Mouse (Mus musculus): ENCODE measurements around the gene Ccdc9. TPM values are rescaled to one million over a fixed set of nuclear protein-coding genes. Genes with fewer than 3 reads are reported as not detected.
"Not testable (repeated sequence)": the region's sequence is repeated elsewhere in the genome, so short reads cannot be mapped to it uniquely, and the experiment has no call there.

Gene Ccdc9
- polyA plus RNA-seq, 1 experiment from 2014 or later: 11.3 TPM

DNA sequence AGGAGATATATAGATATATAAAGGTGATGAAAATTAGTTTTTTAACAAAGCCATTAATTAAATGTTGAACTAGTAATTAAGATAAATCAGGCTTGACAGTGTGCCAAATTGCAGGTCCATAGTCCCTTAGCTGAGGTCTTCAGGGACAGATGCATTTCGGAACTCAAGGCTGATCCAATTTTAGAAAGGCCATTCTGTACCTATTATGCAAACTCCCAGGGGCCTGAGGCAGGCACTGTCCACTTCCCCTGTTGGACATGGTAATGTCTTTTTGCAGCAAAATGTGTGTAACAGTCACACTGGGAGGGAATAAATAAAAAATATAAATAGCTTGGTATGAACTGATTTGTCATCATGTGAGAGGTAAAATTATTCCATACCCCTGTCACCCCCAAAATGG, 15.5 kb downstream of the Ccdc9 start:
- Histone ChIP-seq H3K4me1 (ENCODE audit: control insufficient read depth, insufficient read depth, low read length) (peaks cover 22% of the 10 kb centered on the region), H3K4me3 (ENCODE audit: low read depth, low read length) (no peak overlapping the region), H3K4me2 (no peak overlapping the region), H3K27me3 (ENCODE audit: control insufficient read depth, insufficient read depth, low read length) (no peaks in the 10 kb centered on the region), H3K27ac (ENCODE audit: low read depth, low read length) (no peak overlapping the region), H3K36me3 (ENCODE audit: control insufficient read depth, insufficient read depth, low read length) (peaks cover 12% of the 10 kb centered on the region), H3K9me3 (replicated peaks; ENCODE audit: control insufficient read depth, low read length) (no peaks in the 10 kb centered on the region), H3K9ac (ENCODE audit: low read depth, low read length) (no peak overlapping the region)
- ATAC-seq (replicated peaks; ENCODE audit: insufficient number of reproducible peaks, low FRiP score, low TSS enrichment): no peak
- 78% methylated on average over 1 of the region's 1 CpGs for WGBS (ENCODE audit: insufficient replicate concordance)

- not testable (repeated sequence) for H3K4me1 ChIP-seq (ENCODE audit: control insufficient read depth, insufficient read depth, low read length); H3K27ac ChIP-seq (ENCODE audit: low read depth, low read length); H3K9me3 ChIP-seq (replicated peaks; ENCODE audit: control insufficient read depth, low read length); H3K4me2 ChIP-seq; H3K36me3 ChIP-seq (ENCODE audit: control insufficient read depth, insufficient read depth, low read length); ATAC-seq (replicated peaks; ENCODE audit: insufficient number of reproducible peaks, low FRiP score, low TSS enrichment); H3K27me3 ChIP-seq (ENCODE audit: control insufficient read depth, insufficient read depth, low read length); H3K4me3 ChIP-seq (ENCODE audit: low read depth, low read length); H3K9ac ChIP-seq (ENCODE audit: low read depth, low read length)
- 85% methylated on average over 7 of the region's 7 CpGs for WGBS (ENCODE audit: insufficient replicate concordance)
These were observed 20.0 kb downstream of the Ccdc9 start for GRCm38 (mm10) chr7:16266593-16266992.

GRCm38 (mm10) chr7:16265856-16266255, 20.7 kb downstream of the Ccdc9 start:
- WGBS (ENCODE audit: insufficient replicate concordance): 86% methylated on average over 11 of the region's 11 CpGs
- Histone ChIP-seq H3K27me3 (ENCODE audit: control insufficient read depth, insufficient read depth, low read length) (no peaks in the 10 kb centered on the region), H3K36me3 (ENCODE audit: control insufficient read depth, insufficient read depth, low read length) (no peaks in the 10 kb centered on the region), H3K9me3 (replicated peaks; ENCODE audit: control insufficient read depth, low read length) (0 out of 2 replicates have a peak, but pooled peaks cover 5% of the 10 kb centered on the region), H3K4me3 (ENCODE audit: low read depth, low read length) (no peak overlapping the region), H3K4me1 (ENCODE audit: control insufficient read depth, insufficient read depth, low read length) (no peaks in the 10 kb centered on the region), H3K9ac (ENCODE audit: low read depth, low read length) (no peak overlapping the region), H3K27ac (ENCODE audit: low read depth, low read length) (no peak overlapping the region), H3K4me2 (no peak overlapping the region)
- no peak for ATAC-seq (replicated peaks; ENCODE audit: insufficient number of reproducible peaks, low FRiP score, low TSS enrichment)

- no peak for ATAC-seq (replicated peaks; ENCODE audit: insufficient number of reproducible peaks, low FRiP score, low TSS enrichment)
- no peaks in the 10 kb centered on the region for H3K27me3 ChIP-seq (ENCODE audit: control insufficient read depth, insufficient read depth, low read length)
- H3K4me2 ChIP-seq: no peak overlapping the region
- 0 out of 2 replicates have a peak, but pooled peaks cover 5% of the 10 kb centered on the region for H3K9me3 ChIP-seq (replicated peaks; ENCODE audit: control insufficient read depth, low read length)
- no peak overlapping the region for H3K4me3 ChIP-seq (ENCODE audit: low read depth, low read length)
- 71% methylated on average over 5 of the region's 5 CpGs for WGBS (ENCODE audit: insufficient replicate concordance)
- H3K27ac ChIP-seq (ENCODE audit: low read depth, low read length): no peak overlapping the region
- H3K9ac ChIP-seq (ENCODE audit: low read depth, low read length): no peak overlapping the region
- no peaks in the 10 kb centered on the region for H3K4me1 ChIP-seq (ENCODE audit: control insufficient read depth, insufficient read depth, low read length)
- no peaks in the 10 kb centered on the region for H3K36me3 ChIP-seq (ENCODE audit: control insufficient read depth, insufficient read depth, low read length)
These were observed 22.8 kb downstream of the Ccdc9 start for GRCm38 (mm10) chr7:16263843-16264242.

- H3K9me3 ChIP-seq (replicated peaks; ENCODE audit: control insufficient read depth, low read length): 0 out of 2 replicates have a peak, but pooled peaks cover 5% of the 10 kb centered on the region
- H3K27me3 ChIP-seq (ENCODE audit: control insufficient read depth, insufficient read depth, low read length): no peaks in the 10 kb centered on the region
- H3K4me2 ChIP-seq: no peak overlapping the region
- no peaks in the 10 kb centered on the region for H3K4me1 ChIP-seq (ENCODE audit: control insufficient read depth, insufficient read depth, low read length)
- no peak for ATAC-seq (replicated peaks; ENCODE audit: insufficient number of reproducible peaks, low FRiP score, low TSS enrichment)
- WGBS (ENCODE audit: insufficient replicate concordance): 28% methylated on average over 8 of the region's 8 CpGs
- H3K4me3 ChIP-seq (ENCODE audit: low read depth, low read length): no peak overlapping the region
- no peak overlapping the region for H3K27ac ChIP-seq (ENCODE audit: low read depth, low read length)
- H3K9ac ChIP-seq (ENCODE audit: low read depth, low read length): no peak overlapping the region
- no peaks in the 10 kb centered on the region for H3K36me3 ChIP-seq (ENCODE audit: control insufficient read depth, insufficient read depth, low read length)
These were observed 23.4 kb downstream of the Ccdc9 start for GRCm38 (mm10) chr7:16263015-16263787.

- 0 out of 2 replicates have a peak, but pooled peaks cover 5% of the 10 kb centered on the region for H3K9me3 ChIP-seq (replicated peaks; ENCODE audit: control insufficient read depth, low read length)
- no peak overlapping the region for H3K4me2 ChIP-seq
- WGBS (ENCODE audit: insufficient replicate concordance): 59% methylated on average over 1 of the region's 1 CpGs
- H3K9ac ChIP-seq (ENCODE audit: low read depth, low read length): no peak overlapping the region
- H3K4me3 ChIP-seq (ENCODE audit: low read depth, low read length): no peak overlapping the region
- H3K27me3 ChIP-seq (ENCODE audit: control insufficient read depth, insufficient read depth, low read length): no peaks in the 10 kb centered on the region
- no peaks in the 10 kb centered on the region for H3K4me1 ChIP-seq (ENCODE audit: control insufficient read depth, insufficient read depth, low read length)
- ATAC-seq (replicated peaks; ENCODE audit: insufficient number of reproducible peaks, low FRiP score, low TSS enrichment): no peak
- H3K27ac ChIP-seq (ENCODE audit: low read depth, low read length): no peak overlapping the region
- H3K36me3 ChIP-seq (ENCODE audit: control insufficient read depth, insufficient read depth, low read length): no peaks in the 10 kb centered on the region
These were observed 25.5 kb downstream of the Ccdc9 start for GRCm38 (mm10) chr7:16261097-16261496.

GRCm38 (mm10) chr7:16259110-16259590, 27.4 kb downstream of the Ccdc9 start, which contains the start of gene C5ar1:
Gene C5ar1, minus strand, starts transcription at chr7:16259540.
- ATAC-seq (replicated peaks; ENCODE audit: insufficient number of reproducible peaks, low FRiP score, low TSS enrichment): no peak

DNA sequence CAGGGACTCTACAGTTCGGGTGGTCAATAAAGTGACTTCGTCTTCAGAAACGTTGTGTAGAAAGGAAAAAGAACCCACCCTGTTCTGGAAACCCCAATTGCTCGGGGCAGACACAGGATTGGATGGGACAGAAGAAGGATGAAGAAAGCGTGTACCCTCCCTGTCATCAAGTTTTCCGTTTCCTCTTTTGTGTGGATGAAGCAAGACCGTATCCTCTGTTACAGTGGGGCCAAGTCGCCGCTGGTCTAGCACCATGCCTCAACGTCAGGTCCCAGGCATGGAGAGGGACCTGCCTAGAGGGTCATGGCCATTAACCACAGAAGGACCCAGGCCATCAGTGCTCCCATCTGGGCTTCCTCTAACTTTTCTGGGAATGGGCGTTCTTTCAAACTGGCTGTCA, 28.8 kb downstream of the Ccdc9 start:
- Histone ChIP-seq H3K9me3 (replicated peaks; ENCODE audit: control insufficient read depth, low read length) (no peaks in the 10 kb centered on the region), H3K36me3 (ENCODE audit: control insufficient read depth, insufficient read depth, low read length) (no peaks in the 10 kb centered on the region), H3K9ac (ENCODE audit: low read depth, low read length) (no peak overlapping the region), H3K4me1 (ENCODE audit: control insufficient read depth, insufficient read depth, low read length) (no peaks in the 10 kb centered on the region), H3K27me3 (ENCODE audit: control insufficient read depth, insufficient read depth, low read length) (no peaks in the 10 kb centered on the region), H3K4me3 (ENCODE audit: low read depth, low read length) (no peak overlapping the region), H3K27ac (ENCODE audit: low read depth, low read length) (no peak overlapping the region), H3K4me2 (no peak overlapping the region)
- no peak for ATAC-seq (replicated peaks; ENCODE audit: insufficient number of reproducible peaks, low FRiP score, low TSS enrichment)
- 78% methylated on average over 11 of the region's 11 CpGs for WGBS (ENCODE audit: insufficient replicate concordance)

More at GRCm38 (mm10) chr7:16259110-16259590, 27.4 kb downstream of the Ccdc9 start, which contains the start of gene C5ar1:
- Histone ChIP-seq H3K4me1 (ENCODE audit: control insufficient read depth, insufficient read depth, low read length) (no peaks in the 10 kb centered on the region), H3K4me3 (ENCODE audit: low read depth, low read length) (no peak within 1 kb of the TSS), H3K4me2 (no peak within 1 kb of the TSS), H3K27me3 (ENCODE audit: control insufficient read depth, insufficient read depth, low read length) (no peaks in the 10 kb centered on the region), H3K9ac (ENCODE audit: low read depth, low read length) (no peak within 1 kb of the TSS), H3K27ac (ENCODE audit: low read depth, low read length) (no peak within 1 kb of the TSS), H3K36me3 (ENCODE audit: control insufficient read depth, insufficient read depth, low read length) (no peaks in the 10 kb centered on the region), H3K9me3 (replicated peaks; ENCODE audit: control insufficient read depth, low read length) (no peaks in the 10 kb centered on the region)
- WGBS (ENCODE audit: insufficient replicate concordance): 81% methylated on average over 5 of the region's 5 CpGs

DNA sequence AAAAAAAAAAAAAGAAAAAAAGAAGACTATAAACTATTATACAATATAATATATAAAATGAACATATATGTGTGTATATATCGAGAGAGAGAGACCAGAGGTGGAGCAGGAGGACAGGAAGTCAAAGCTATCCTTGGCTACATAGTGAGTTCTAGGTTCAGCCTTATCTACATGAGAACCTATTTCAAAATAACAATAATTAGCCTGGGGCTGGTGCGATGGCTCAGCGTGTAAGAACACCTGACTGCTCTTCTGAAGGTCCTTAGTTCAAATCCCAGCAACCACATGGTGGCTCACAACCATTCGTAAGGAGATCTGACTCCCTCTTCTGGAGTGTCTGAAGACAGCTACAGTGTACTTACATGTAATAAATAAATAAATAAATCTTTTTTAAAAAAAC, 30.6 kb downstream of the Ccdc9 start:
- WGBS (ENCODE audit: insufficient replicate concordance): 86% methylated on average over 4 of the region's 4 CpGs
- not testable (repeated sequence) for ATAC-seq (replicated peaks; ENCODE audit: insufficient number of reproducible peaks, low FRiP score, low TSS enrichment)

More for the DNA sequence above, 30.6 kb downstream of the Ccdc9 start:
- H3K9me3 ChIP-seq (replicated peaks; ENCODE audit: control insufficient read depth, low read length); H3K36me3 ChIP-seq (ENCODE audit: control insufficient read depth, insufficient read depth, low read length); H3K4me3 ChIP-seq (ENCODE audit: low read depth, low read length); H3K27me3 ChIP-seq (ENCODE audit: control insufficient read depth, insufficient read depth, low read length); H3K27ac ChIP-seq (ENCODE audit: low read depth, low read length); H3K4me1 ChIP-seq (ENCODE audit: control insufficient read depth, insufficient read depth, low read length); H3K9ac ChIP-seq (ENCODE audit: low read depth, low read length); H3K4me2 ChIP-seq: not testable (repeated sequence)
